Mouse (Mus musculus) lung, adult 18-20 months (tissue): Measurements from ENCODE around the gene Hmg20b.

ENCODE experiments used
- DNase-seq, 2 experiments: peaks; one replicate each; pipeline ENCODE4 v3.0.0; 2022; ENCODE audit warnings: mixed read lengths in 2 of 2

Hmg20b gene

DNA sequence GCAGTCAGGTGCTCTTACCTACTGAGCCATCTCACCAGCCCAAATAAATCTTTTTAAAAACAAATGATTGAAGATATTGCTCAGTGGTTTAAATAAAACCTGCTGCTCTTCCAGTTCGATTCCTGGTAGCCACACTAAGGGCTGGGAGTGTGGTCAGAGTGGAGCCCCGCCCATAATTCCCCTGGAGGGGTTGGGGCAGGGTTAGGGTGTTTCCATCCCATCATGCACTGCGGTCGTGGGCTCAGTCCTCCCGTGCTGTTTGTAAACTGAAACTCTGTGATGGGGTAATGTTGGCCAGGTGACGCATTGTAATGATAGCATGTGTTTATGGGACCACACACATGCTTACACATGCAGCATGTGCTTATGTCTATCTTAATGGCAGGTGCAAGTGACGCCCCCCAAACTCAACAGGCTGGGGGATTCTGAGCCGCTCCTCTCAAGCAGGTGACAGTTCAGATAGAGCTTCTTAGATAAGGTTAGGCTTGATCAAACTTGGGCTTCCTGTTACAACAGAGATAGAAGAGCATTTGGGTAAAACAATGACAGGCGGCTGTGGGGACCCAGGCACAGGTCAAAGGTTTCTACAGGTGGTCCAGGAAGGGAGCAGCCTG lies 1.5 kb upstream of the Hmg20b start:
- no peak for DNase-seq

GRCm38 (mm10) chr10:81349961-81350350 lies 324 bp downstream of the Hmg20b start:
- DNase-seq, result no peak

GRCm38 (mm10) chr10:81349146-81349545 lies 1.1 kb downstream of the Hmg20b start:
- peak; percentile 70 to 75 for DNase-seq

- peak; percentile 77 to 89 for DNase-seq
Observed at GRCm38 (mm10) chr10:81346453-81347067, 3.7 kb downstream of the Hmg20b start.

DNA sequence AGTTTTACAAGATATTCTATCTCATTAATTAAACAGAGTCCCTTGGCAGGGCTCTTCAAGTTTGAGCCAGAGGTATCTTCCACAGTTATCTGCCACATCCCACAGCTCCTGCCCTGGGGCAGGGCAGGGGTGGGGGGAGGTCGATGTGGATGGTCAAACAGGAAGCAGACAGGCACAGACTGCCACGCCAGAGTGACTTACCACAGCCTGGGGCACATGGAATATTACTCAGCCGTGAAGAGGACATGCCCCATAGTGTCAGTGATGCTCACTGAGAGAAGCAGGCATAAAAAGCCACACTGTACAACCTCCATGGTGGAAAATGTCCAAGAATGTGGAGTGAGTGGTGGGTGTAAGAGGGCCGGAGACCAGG lies 5.1 kb downstream of the Hmg20b start:
- no peak for DNase-seq

GRCm38 (mm10) chr10:81344421-81345161 lies 5.7 kb downstream of the Hmg20b start:
- no peak for DNase-seq

DNA sequence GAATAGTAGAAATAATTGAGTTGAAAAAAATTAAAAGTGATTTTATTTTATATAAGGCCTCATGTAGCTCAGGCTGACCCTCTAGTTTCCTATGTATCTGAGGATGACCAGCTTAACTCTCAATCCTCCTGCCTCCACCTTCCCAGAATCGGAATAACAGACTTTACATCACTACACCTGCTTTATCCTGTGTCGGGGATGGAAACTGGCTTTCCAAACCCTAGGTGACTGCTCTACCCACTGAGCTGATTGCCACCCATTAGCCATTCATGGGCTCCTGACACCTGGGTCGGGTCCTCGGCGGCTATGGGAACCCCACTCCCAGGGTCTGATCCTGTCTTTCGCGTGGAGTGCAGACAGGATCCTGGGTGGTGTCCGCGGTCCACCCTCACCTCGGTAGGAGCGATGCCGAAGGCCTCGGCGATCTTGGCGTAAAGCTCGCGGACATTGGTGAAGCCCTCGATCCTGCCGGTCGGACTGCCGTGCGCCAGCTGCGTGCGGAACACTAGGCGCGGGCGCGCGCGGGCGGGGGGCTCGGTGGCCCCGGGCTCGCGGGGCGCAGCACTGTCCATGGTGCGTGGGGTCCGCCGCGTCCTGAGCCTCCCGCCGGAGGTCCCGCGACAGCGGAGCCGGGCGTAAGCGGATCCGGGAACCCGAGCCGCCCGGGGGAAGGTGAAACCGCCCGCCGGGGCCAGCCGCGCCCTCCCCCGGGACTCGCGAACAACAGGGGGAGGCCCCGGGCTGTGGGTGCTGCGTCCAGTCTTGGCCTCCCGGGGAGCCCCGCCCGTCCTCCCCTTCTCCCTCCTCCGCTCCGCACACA lies 7.4 kb downstream of the Hmg20b start, which contains the start of gene Gipc3:
Gene Gipc3 (minus strand): TSS at position 581 of the 820 bp plus-strand sequence.
- DNase-seq, result no peak

- peak; percentile 55 to 75 for DNase-seq
Observed at GRCm38 (mm10) chr10:81341333-81341949, 8.8 kb downstream of the Hmg20b start.

DNA sequence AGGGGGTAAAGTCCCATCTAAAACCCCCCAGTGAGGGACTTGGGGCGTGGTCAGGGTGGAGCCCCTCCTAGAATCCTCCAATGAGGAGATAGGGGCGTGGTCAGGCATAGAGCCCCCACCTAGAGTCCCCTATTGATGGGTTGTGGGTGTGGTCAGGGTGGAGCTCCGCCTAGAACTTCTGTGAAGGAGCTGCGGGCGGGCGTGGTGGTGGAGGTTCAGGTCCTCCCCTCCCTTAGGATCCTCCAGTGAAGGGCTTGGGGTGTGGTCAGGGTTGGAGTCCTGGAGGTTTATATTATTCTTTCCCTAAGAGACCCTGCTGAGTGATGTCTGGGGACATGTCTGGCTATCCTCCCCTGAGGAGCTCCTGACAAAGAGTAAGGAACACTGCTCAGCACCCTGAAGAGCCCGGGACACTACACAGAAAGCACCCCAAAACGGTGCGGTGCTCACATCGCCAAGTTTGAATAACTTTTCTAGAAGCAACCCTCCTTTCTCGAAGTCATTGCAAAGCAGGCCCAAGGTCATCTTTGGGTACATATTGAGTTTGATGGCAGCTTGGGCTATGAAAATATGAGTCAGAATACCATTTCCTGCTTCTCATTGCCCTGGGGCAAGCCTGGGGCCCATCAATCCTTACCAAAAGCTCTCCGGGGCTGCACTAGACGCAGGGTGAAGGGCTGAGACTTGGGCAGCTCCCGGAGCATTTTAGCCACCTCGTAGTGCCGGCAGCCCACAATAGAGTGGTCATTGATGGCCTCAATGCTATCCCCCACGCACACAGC lies 9.5 kb downstream of the Hmg20b start:
- no peak for DNase-seq

DNA sequence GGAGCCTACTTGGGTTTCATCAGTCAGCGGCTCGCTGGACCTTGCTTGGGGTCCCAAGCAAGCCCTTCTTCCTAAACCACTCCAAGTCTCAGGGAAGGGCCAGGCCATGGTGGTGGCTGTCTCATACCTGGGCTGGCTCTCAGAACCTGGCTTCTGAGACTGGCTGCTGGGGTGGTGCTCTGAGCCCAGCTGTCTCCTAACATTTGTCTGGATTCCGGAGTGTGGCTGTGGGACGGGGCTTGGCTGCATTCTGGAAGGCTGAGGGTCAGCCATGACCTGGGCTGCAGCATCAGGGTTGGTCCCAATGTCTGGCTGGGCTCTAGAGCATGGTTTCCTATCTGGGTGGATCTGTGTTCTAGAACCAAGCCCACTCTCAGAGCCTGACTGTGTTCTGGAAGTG lies 13.7 kb downstream of the Hmg20b start:
- no peak for DNase-seq

GRCm38 (mm10) chr10:81335393-81336340 lies 14.6 kb downstream of the Hmg20b start:
- no peak for DNase-seq

GRCm38 (mm10) chr10:81334324-81334723 lies 16.0 kb downstream of the Hmg20b start:
- no peak for DNase-seq

DNA sequence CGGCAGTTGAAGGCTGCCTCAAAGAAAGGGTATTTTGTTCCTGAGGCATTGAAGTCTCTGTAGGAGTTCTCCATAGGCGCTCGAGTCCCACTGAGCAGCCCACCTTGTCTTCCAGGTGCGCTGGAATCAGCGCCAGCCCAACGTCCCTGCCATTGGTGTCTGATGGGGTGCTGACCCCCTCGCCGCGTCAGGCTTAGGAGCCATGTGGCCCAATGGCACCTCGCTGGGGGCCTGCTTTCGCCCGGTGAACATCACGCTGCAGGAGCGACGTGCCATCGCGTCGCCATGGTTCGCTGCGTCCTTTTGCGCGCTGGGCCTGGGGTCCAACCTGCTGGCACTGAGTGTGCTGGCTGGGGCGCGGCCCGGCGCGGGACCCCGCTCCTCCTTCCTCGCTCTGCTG lies 18.0 kb downstream of the Hmg20b start:
- no peak for DNase-seq

- no peak for DNase-seq
Observed at GRCm38 (mm10) chr10:81330007-81330406, 20.3 kb downstream of the Hmg20b start.

GRCm38 (mm10) chr10:81329194-81329975 lies 20.9 kb downstream of the Hmg20b start:
- no peak for DNase-seq

DNA sequence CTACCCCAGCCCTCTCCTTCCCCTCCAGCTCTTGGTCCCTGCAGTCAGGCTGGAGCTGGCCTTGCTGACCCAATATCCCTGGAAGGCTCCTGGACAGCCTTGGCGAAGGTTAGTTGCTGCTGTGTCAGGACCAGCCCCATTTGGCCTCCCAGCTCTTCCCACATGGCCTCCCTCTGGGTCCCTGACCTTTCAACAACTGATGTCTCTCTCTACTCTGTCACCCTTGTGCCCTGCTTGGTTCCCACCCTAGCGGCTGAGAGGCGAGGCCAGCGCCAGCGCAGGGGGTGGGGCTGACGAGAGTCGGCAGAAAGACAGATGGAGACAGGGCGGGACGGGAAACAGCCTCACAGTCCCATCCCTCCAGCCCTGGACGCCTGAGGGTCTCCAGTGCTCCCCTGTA lies 21.9 kb downstream of the Hmg20b start, which contains the start of gene Tbxa2r:
Gene Tbxa2r (plus strand): TSS at position 346 of the 400 bp plus-strand sequence.
- peak; percentile 67 to 75 for DNase-seq

DNA sequence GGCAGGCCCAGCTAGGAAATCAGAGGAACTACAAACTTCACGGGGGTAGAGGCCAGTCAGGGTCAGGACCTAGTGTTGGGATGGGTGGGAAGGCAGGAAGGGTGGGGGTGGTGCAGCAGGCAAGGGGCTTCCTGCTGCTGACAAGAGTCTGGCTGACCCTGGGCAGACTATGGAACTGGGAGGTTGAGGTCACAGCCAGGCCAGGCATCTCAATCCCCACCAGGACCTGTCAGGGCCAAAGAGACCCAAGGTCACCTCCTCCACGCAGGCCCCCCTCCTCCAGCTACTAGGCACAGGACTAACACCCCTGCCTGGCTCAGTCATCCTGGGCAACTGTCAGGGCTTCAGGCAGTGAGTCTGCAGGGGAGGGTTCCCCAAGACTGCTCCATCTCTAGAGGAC lies 22.3 kb downstream of the Hmg20b start:
- peak in 1 of 2 experiments; percentile 47 for DNase-seq

DNA sequence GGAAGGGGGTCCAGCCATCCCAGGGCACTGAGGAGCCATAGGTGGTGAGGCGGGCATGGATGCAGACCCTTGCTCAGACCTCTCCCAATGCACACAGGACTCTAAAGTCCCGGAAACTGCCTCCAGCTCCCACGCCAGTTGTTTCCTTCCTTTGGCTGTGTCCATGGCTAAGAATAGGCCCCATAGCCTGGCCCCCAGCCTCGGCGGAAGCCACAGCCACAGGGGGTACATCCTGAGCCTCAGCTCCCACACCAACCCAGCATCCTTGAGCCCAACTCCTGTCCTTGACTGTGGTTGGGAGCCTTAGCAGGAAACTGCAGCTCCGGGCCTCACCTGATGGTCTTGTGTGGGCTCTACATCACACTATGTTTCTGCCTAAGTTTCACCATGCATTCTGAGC lies 23.4 kb downstream of the Hmg20b start:
- peak in 1 of 2 experiments; percentile 50 for DNase-seq

GRCm38 (mm10) chr10:81325781-81326180 lies 24.5 kb downstream of the Hmg20b start:
- no peak for DNase-seq

DNA sequence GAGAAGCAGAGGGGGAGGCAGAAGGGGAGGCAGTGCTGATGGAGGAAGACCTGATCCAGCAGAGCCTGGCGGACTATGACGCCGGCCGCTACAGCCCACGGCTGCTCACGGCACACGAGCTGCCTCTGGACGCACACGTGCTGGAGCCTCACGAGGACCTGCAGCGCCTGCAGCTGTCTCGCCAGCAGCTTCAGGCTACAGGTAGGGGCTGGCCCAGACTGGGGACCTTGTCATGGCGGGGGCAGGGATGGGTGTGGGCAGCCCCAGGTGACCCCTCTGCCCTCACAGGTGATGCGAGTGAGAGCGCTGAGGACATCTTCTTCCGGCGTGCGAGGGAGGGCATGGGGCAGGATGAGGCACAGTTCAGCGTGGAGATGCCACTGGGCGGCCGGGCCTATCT lies 25.1 kb downstream of the Hmg20b start:
- DNase-seq, result no peak
